Mouse (Mus musculus) layer of hippocampus, adult 11-12 months (tissue): ENCODE data around the gene Ermap.

Experiments
- DNase-seq: peaks from one replicate; pipeline ENCODE4 v3.0.0; 2022; ENCODE audit warnings: low spot score

The Ermap gene

GRCm38 (mm10) chr4:119189864-119190263, at the start of gene Ermap:
TSS of gene Ermap (minus strand) at chr4:119190011.
- no peak for DNase-seq

GRCm38 (mm10) chr4:119239181-119239682, 49.4 kb upstream of the Ermap start:
- no peak for DNase-seq

- DNase-seq, result no peak
Observed at GRCm38 (mm10) chr4:119238661-119239060, 48.9 kb upstream of the Ermap start.

- DNase-seq, result no peak
Observed at GRCm38 (mm10) chr4:119234348-119234747, 44.5 kb upstream of the Ermap start.

DNA sequence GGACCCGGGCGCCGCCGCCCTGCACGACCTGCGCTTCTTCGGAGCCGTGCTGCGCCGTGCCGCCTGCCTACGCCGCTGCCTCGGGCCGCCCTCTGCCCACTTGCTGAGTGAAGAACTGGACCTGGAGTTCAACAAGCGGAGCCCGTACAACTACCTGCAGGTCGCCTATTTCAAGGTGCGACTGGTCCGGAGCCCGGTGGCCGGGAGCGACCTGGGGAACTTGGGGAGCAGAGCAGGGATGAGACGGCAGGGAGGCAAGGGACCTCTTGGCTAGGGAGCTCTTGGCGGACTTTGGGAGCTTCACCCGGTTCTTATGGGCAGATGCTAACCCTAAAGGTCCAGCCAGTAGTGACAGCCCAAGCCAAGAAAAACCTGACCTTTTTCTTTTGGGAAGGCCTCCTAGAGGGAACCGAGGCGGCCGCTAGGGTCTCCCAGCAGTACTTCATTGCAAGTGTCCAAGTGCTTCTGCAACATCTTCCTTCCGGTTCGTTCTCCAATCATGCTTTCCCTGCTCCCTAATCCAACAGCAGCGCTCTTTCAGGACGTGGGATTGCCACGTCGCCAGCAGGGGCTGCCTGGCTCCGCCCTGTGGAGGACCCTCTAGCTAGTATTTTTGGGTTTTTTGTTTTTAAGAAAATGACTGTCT, 43.6 kb upstream of the Ermap start:
- DNase-seq, result peak; percentile 58

DNA sequence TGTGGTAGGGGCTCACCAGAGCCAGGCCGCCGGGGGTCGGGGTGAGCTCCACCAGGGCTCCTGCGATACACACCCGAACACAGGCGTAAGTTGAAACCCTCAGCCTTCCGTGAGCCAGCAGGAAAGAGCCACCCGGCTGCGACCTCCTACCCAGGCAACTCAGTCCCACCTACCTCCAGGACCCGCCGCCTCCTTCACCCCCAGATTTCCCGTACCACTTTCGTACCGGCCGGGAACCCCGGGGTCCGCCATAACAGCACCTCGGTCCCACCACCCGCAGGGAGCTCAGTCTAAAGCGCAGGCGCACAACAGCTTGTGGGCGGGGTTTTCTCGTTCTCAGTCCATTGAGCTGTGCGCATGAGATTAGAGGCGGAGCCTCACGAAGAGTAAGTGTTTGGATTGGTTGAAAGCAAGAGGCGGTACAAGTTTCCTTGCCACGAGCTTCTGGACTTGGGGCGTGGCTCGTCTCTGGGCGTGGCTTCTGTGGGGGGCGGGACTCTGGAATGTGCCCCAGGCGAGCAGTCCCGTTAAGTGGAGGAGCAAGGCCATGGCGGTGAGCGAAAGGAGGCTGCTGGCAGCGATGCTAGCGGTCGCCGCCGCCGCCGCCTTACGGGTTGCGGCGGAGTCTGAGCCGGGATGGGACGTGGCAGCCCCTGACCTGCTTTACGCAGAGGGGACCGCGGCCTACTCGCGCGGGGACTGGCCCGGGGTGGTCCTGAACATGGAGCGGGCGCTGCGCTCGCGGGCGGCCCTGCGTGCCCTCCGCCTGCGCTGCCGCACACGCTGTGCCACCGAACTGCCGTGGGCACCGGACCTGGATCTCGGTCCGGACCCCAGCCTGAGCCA, 42.8 kb upstream of the Ermap start, which contains the start of the genes AU022252 and P3h1:
AU022252 (minus strand) TSS at position 303 of the 846 bp plus-strand sequence.
P3h1 (plus strand) TSS at position 506 of the 846 bp plus-strand sequence.
- peak; percentile 99 for DNase-seq

DNA sequence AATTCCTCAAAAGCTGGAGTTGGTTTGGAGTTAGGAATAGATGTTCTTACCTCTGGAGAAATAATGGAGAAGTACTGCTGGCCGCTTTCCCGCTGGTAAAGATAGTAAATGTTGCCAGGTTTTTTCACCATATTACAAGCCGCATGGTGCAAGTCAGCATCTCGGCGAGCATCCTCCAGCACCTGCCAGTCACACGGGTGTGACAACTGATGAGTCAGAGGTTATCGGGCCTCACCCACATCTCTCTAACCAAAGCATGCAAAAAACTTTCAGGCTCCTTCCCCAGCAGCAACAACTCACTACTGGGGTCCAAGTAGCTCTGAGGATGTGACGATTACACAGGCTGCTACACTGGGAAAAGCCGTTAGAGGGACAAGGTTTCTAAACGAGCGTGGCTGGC, 36.9 kb upstream of the Ermap start:
- DNase-seq, result no peak

GRCm38 (mm10) chr4:119225719-119226118, 35.9 kb upstream of the Ermap start:
- DNase-seq, result no peak

DNA sequence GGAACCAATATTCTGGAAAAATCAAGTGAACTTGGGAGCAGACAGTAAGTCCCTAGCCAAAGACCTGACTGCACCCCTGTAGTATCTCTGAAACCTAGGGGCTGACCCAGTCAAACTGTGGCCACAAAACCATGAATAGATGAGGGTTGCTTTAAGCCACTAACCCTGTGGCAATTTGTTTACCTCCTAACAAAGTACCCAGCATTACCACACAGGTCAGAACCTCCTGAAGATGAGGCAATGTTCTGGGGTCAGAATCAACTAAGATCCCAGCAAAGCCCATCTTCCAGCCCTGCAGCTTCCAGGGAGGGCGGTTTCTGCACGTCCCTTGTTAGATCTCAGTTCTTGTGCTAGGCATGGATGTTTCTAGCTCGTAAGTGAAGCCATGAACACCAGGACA, 34.7 kb upstream of the Ermap start:
- no peak for DNase-seq

DNA sequence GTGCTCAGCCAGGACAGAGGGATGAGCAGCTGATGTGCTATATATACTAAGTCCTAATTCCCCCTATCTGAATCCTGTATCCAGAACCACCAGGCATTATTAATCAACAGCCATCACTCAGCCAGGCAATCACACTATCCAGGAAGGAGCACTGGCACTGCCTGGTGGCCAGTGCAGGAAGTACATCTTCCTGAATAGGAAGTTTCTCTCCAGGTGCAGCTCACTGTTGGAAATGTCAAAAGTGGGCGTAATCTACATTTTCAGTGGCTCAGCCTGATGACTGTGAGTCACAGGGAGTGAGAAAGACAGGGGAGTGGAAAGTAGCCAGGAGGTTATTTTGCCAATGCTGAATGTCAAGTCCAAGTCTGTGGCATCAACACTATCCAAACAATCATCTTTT, 33.9 kb upstream of the Ermap start:
- DNase-seq, result peak; percentile 57

DNA sequence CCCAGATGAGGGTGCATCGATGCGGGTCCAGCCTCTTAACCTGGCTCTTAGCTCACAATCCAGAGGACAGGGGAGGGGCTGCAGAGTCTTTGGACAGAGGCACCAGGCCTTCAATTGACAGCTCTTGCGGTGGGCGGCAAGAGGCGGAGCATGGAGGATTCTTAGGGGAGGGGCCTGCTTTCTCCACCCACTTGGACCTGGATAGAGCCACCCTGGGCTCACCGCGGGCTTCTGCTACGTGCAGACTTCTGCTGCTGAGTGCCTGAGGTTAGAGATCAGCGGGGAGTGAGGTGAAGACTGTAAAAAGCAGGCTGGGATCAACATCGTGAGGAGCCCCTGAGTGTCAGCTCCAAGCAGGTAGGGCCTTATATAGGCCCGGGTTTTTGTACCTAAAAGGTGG, 28.4 kb upstream of the Ermap start, which contains the start of gene Tmem269:
Tmem269 (minus strand) TSS at position 49 of the 400 bp plus-strand sequence.
- DNase-seq, result no peak

- no peak for DNase-seq
Observed at GRCm38 (mm10) chr4:119216667-119217066, 26.9 kb upstream of the Ermap start.

DNA sequence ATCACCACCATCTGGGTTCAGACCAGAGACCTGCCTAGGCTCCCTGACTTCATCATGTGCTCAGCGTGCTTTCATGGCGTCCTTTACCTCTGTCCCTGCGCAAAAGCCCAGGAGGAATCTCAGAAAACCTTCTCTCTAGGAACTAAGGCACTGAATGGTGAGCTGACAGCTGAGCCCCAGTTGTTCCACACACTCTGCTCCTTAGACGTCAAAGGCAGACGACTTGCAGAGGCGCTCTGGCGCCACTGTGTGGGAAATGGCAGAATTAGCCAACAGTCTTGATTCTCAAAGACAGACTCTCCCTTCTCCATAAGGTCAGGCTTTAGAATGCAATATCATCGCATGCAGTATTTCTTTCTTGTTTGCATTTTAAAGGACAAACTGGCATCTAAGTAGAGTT, 14.9 kb upstream of the Ermap start:
- DNase-seq, result peak; percentile 61

DNA sequence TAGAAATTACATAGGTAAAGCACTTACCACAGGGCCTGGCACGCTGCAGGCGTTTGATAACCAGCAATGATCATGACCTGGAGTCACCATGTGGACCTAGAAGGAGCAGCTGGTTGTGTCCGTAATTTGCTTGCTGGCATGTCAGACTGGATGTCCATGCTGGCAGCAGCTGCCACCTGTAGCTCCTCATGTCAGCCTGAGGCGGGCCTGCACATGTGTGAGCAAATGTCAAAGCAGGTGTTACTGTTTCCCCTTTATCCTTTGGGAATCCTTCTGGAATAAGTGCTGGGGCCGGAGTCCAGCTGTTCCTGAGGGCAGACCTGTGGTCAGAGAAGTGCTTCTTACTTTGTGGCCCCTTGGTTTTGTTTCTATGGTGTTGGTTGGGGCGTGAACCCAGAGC, 8.3 kb upstream of the Ermap start:
- no peak for DNase-seq

- DNase-seq, result no peak
Observed at GRCm38 (mm10) chr4:119195582-119196320, 5.9 kb upstream of the Ermap start.

DNA sequence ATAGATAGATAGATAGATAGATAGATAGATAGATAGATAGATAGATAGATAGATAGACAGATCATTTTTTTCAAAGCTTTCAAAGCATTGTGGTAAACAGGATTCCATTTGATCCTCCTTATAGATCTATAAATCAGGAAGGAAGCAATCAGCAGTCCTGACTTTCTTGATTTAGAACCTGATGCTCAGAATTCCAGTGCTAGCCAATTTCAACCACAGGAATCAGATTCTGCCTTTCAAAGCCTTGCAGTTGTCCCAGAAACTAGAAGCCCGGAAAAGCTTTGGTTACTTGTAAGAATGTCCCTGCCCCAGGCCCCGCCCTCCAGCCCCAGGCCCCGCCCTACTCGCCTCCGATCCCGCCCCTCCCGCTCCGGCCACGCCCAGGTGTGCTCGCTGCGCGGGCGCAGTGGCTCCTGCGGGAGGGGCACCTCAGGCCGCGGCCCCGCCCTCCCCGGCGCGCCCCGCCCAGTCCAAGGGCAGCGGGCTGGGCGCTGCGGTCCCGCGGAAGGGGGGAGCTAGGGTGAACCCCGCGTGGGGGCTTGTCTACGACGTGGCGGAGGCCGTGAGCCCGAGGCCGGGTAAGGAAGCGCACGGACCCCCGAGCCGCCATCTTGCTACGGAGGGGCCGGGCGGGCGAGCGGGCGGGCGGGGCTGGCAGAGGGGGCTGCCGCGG, 5.2 kb upstream of the Ermap start, which contains the start of gene Svbp:
Svbp (plus strand) TSS at position 398 of the 673 bp plus-strand sequence.
- DNase-seq, result peak; percentile 81

- DNase-seq, result no peak
Observed at GRCm38 (mm10) chr4:119192757-119193156, 2.9 kb upstream of the Ermap start.

DNA sequence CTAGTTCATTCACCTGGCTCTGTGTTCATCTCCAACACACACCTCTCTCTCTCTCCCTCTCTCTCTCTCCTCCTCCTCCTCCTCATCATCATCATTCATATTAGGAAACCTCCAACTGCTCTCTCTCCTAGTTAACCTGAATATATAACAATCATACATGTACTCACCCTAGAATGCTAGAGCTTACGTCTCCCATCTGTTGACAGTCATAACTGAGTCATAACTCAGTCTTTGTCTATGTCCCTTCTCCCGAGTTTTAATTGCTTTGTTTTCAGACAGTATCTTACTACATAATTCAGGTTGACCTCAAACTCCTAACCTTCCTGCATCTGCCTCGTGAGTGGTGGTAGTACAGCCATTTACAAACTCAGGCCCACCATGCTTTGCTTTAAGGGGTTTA, 1.5 kb upstream of the Ermap start:
- no peak for DNase-seq

DNA sequence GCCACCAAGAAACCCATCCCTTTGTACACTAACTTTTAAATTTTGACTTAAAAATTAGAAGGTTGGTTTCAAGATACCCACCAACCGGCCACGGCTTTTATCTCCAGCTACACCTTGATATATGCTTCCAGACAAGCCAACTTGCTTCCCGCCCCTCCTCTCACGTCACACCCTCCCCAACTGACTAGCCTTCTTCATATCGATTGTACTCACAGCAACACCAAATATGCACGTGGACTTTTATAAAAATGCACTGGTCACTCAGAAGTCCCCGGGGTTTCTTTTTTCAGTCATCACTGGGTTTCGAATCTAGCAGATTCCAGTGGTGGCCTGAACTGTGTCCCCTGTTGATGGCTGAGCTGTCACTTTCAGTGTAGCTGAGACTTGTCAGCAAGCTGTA, 807 bp upstream of the Ermap start:
- no peak for DNase-seq

- no peak for DNase-seq
Observed at GRCm38 (mm10) chr4:119189392-119189791, 419 bp downstream of the Ermap start.

- no peak for DNase-seq
Observed at GRCm38 (mm10) chr4:119188060-119188785, 1.6 kb downstream of the Ermap start.
